Comparison of ENCODE assay signal across 21 mouse cellular contexts in genomic region chr8:94493240-94493639, GRCm38 (mm10). TPM values are rescaled to one million over a fixed set of nuclear protein-coding genes. Genes with fewer than 3 reads are reported as not detected.
DNase-seq lines count a peak whose midpoint lies in the region; ATAC-seq and TF ChIP-seq lines count a peak whose summit lies in the region.
"Had no signal": no experiment of that assay in that cellular context is flagged by ENCODE, and none has a peak within 500 bp of the region (broad histone marks: within the 10 kb centered on the region; RNA-seq: fewer than 3 reads in every experiment).

No protein-coding gene starts in this region.

- no peak overlapping the region for H3K27ac ChIP-seq in embryonic facial prominence, embryonic 14.5 days (replicated peaks; ENCODE audit: low read depth, low read length)
- H3K27ac ChIP-seq in embryonic facial prominence, embryonic 10.5 days (replicated peaks), result no peak overlapping the region
- H3K27ac ChIP-seq in midbrain, postnatal 0 days (ENCODE audit: low read depth, low read length), result no peak overlapping the region
- no peak overlapping the region for H3K27ac ChIP-seq in midbrain, embryonic 11.5 days (ENCODE audit: low read depth, low read length)
- no peak overlapping the region for H3K27ac ChIP-seq in stomach, postnatal 0 days (replicated peaks)
- H3K27ac ChIP-seq: forebrain, embryonic 12.5 days; heart, embryonic 15.5 days; left cerebral cortex, adult 2 months; limb, embryonic 10.5 days had no signal

- H3K4me3 ChIP-seq in embryonic facial prominence, embryonic 14.5 days (ENCODE audit: low read depth, low read length), result no peak overlapping the region
- H3K4me3 ChIP-seq in embryonic facial prominence, embryonic 10.5 days, result no peak overlapping the region
- H3K4me3 ChIP-seq in midbrain, postnatal 0 days (ENCODE audit: low read depth, low read length), result no peak overlapping the region
- H3K4me3 ChIP-seq in midbrain, embryonic 11.5 days (ENCODE audit: low read depth, low read length), result no peak overlapping the region
- no peak overlapping the region for H3K4me3 ChIP-seq in stomach, postnatal 0 days (ENCODE audit: low read depth, low read length)
- H3K4me3 ChIP-seq: forebrain, embryonic 12.5 days; heart, embryonic 15.5 days; left cerebral cortex, adult 2 months; limb, embryonic 10.5 days; myocyte had no signal

- no peaks in the 10 kb centered on the region for H3K4me1 ChIP-seq in embryonic facial prominence, embryonic 14.5 days (ENCODE audit: control insufficient read depth, insufficient read depth, low read length)
- H3K4me1 ChIP-seq in embryonic facial prominence, embryonic 10.5 days, result peaks cover 13% of the 10 kb centered on the region
- no peaks in the 10 kb centered on the region for H3K4me1 ChIP-seq in midbrain, postnatal 0 days (ENCODE audit: insufficient read depth, low read length)
- peaks cover 2% of the 10 kb centered on the region; the same call in 1 of the 2 replicates for H3K4me1 ChIP-seq in midbrain, embryonic 11.5 days (ENCODE audit: control insufficient read depth, insufficient read depth, low read length)
- no peaks in the 10 kb centered on the region for H3K4me1 ChIP-seq in stomach, postnatal 0 days (replicated peaks; ENCODE audit: control insufficient read depth, insufficient read depth)

- no peak for ATAC-seq in embryonic facial prominence, embryonic 14.5 days (ENCODE audit: low read depth)
- ATAC-seq in midbrain, postnatal 0 days (ENCODE audit: low FRiP score), result no peak
- no peak for ATAC-seq in midbrain, embryonic 11.5 days (ENCODE audit: low FRiP score)
- no peak for ATAC-seq in stomach, postnatal 0 days (ENCODE audit: low FRiP score, low TSS enrichment)

- H3K9ac ChIP-seq in embryonic facial prominence, embryonic 14.5 days (ENCODE audit: low read depth, low read length), result peak overlapping the region; percentile 40; the same call in 1 of the 2 replicates
- H3K9ac ChIP-seq in midbrain, postnatal 0 days (replicated peaks; ENCODE audit: low read length, poor library complexity, severe bottlenecking), result no peak overlapping the region
- H3K9ac ChIP-seq in midbrain, embryonic 11.5 days (ENCODE audit: low read length), result no peak overlapping the region
- H3K9ac ChIP-seq in stomach, postnatal 0 days (ENCODE audit: low read length), result no peak overlapping the region
- H3K9ac ChIP-seq: heart, embryonic 15.5 days had no signal

- DNase-seq in embryonic facial prominence, embryonic 14.5 days (ENCODE audit: low spot score), result no peak
- no peak for DNase-seq in embryonic facial prominence, embryonic 10.5 days (ENCODE audit: low spot score)
- peak; percentile 43 for DNase-seq in midbrain, postnatal 0 days (ENCODE audit: low spot score)
- DNase-seq in midbrain, embryonic 11.5 days (ENCODE audit: low spot score, missing footprints), result no peak
- DNase-seq in adipocyte (ENCODE audit: low spot score), result peak; percentile 45
- no peak for DNase-seq in stomach, postnatal 0 days (ENCODE audit: low spot score)
- no peak for DNase-seq in adrenal gland, adult 8-10 months
- DNase-seq in heart, postnatal 36 days, result no peak
- DNase-seq: cerebellum, adult 9-11 months; gastrocnemius, postnatal 36 days; kidney, adult 8-10 months; kidney, postnatal 25 days; lung, adult 18-20 months; lung, postnatal 36 days; right cerebral cortex, postnatal 25 days had no signal

- WGBS in embryonic facial prominence, embryonic 14.5 days, result 64% methylated on average over 1 of the region's 1 CpGs
- 41% methylated on average over 1 of the region's 1 CpGs for WGBS in embryonic facial prominence, embryonic 10.5 days
- WGBS in midbrain, postnatal 0 days, result 54% methylated on average over 1 of the region's 1 CpGs
- 56% methylated on average over 1 of the region's 1 CpGs for WGBS in midbrain, embryonic 11.5 days
- 41% methylated on average over 1 of the region's 1 CpGs for WGBS in stomach, postnatal 0 days

- H3K4me2 ChIP-seq in embryonic facial prominence, embryonic 14.5 days (ENCODE audit: low read depth, low read length), result no peak overlapping the region
- no peak overlapping the region for H3K4me2 ChIP-seq in midbrain, postnatal 0 days (ENCODE audit: low read depth, low read length, poor library complexity, severe bottlenecking)
- H3K4me2 ChIP-seq in midbrain, embryonic 11.5 days, result no peak overlapping the region
- H3K4me2 ChIP-seq in stomach, postnatal 0 days (replicated peaks; ENCODE audit: low read depth), result no peak overlapping the region

- H3K36me3 ChIP-seq in embryonic facial prominence, embryonic 14.5 days (ENCODE audit: control insufficient read depth, insufficient read depth, low read length), result no peaks in the 10 kb centered on the region
- H3K36me3 ChIP-seq in embryonic facial prominence, embryonic 10.5 days (replicated peaks), result no peaks in the 10 kb centered on the region
- H3K36me3 ChIP-seq in midbrain, postnatal 0 days (ENCODE audit: insufficient read depth, low read length), result no peaks in the 10 kb centered on the region
- no peaks in the 10 kb centered on the region for H3K36me3 ChIP-seq in midbrain, embryonic 11.5 days (ENCODE audit: control insufficient read depth, insufficient read depth, low read length)
- no peaks in the 10 kb centered on the region for H3K36me3 ChIP-seq in stomach, postnatal 0 days (ENCODE audit: control insufficient read depth, insufficient read depth, low read length)
- H3K36me3 ChIP-seq: forebrain, embryonic 12.5 days; heart, embryonic 15.5 days; limb, embryonic 10.5 days had no signal

- no peak for TF ChIP-seq EP300 in stomach, postnatal 0 days (optimal IDR thresholded peaks at IDR 0.05)

- intact Hi-C loops in heart, postnatal 36 days (cut with DNase I), result loop anchor here (5.0 kb wide), 1 partner anchor 61 kb away; the partner anchor contains the start of gene Nlrc5

- H3K9me3 ChIP-seq in embryonic facial prominence, embryonic 14.5 days (ENCODE audit: control insufficient read depth, low read length), result no peaks in the 10 kb centered on the region
- H3K9me3 ChIP-seq in embryonic facial prominence, embryonic 10.5 days, result no peaks in the 10 kb centered on the region
- H3K9me3 ChIP-seq in midbrain, postnatal 0 days (ENCODE audit: low read length), result no peaks in the 10 kb centered on the region
- H3K9me3 ChIP-seq in midbrain, embryonic 11.5 days (ENCODE audit: control insufficient read depth, low read length), result no peaks in the 10 kb centered on the region
- no peaks in the 10 kb centered on the region for H3K9me3 ChIP-seq in stomach, postnatal 0 days (ENCODE audit: control insufficient read depth, low read length)
- H3K9me3 ChIP-seq: forebrain, embryonic 12.5 days; heart, embryonic 15.5 days; limb, embryonic 10.5 days had no signal

- no peaks in the 10 kb centered on the region for H3K27me3 ChIP-seq in embryonic facial prominence, embryonic 14.5 days (replicated peaks; ENCODE audit: control insufficient read depth, insufficient read depth, low read length)
- H3K27me3 ChIP-seq in embryonic facial prominence, embryonic 10.5 days (replicated peaks; ENCODE audit: low read depth, poor library complexity, severe bottlenecking), result 0 out of 2 replicates have a peak, but pooled peaks cover 4% of the 10 kb centered on the region
- no peaks in the 10 kb centered on the region; the same call in 1 of the 2 replicates for H3K27me3 ChIP-seq in midbrain, postnatal 0 days (ENCODE audit: insufficient read depth, low read length)
- no peaks in the 10 kb centered on the region; the same call in 1 of the 2 replicates for H3K27me3 ChIP-seq in midbrain, embryonic 11.5 days (ENCODE audit: control insufficient read depth, insufficient read depth, low read length)
- no peaks in the 10 kb centered on the region for H3K27me3 ChIP-seq in stomach, postnatal 0 days (ENCODE audit: control insufficient read depth, insufficient read depth, low read length)

- TF ChIP-seq CTCF in midbrain, postnatal 0 days (IDR thresholded peaks at IDR 0.05), result peak; percentile 36; the same call in 1 of the 2 replicates
- peak; percentile 30 for TF ChIP-seq CTCF in stomach, postnatal 0 days (IDR thresholded peaks at IDR 0.05; ENCODE audit: low read depth)

RNA-seq across cellular contexts. Expression of gene Cpne2, which starts 39.5 kb away (rescaled TPM):
- polyA plus RNA-seq in embryonic facial prominence, embryonic 14.5 days (2014; fragmentation: Nextera tagmentation; extraction: Ambion mirVana), result 12.4 and 13.8 TPM in 2 replicates
- polyA plus RNA-seq in embryonic facial prominence, embryonic 10.5 days (2016; fragmentation: Nextera tagmentation; extraction: Ambion mirVana), result 9.1 and 9.9 TPM in 2 replicates
- 42.4 and 46.3 TPM in 2 replicates for total RNA-seq in midbrain, postnatal 0 days (2014; rRNA removed)
- polyA plus RNA-seq in midbrain, postnatal 0 days (2015; fragmentation: Nextera tagmentation; extraction: Ambion mirVana), result 34.3 and 43.3 TPM in 2 replicates
- polyA plus RNA-seq in midbrain, embryonic 11.5 days (2014; fragmentation: Nextera tagmentation; extraction: Ambion mirVana), result 11.1 and 12.4 TPM in 2 replicates
- polyA plus RNA-seq in stomach, postnatal 0 days (2015; fragmentation: Nextera tagmentation; extraction: Ambion mirVana), result 6.2 and 7.9 TPM in 2 replicates
- total RNA-seq in adrenal gland, adult 8-10 months (2022), result 10 to 100 TPM; 15.9 to 29.0 (median 22.4) TPM
- total RNA-seq in heart, postnatal 36 days (2021), result 1 to 10 TPM; 3.6 to 4.2 TPM

RNA-seq across cellular contexts. Expression of gene Nlrc5, which starts 59.1 kb away (rescaled TPM):
- 0.39 and 0.42 TPM in 2 replicates for polyA plus RNA-seq in embryonic facial prominence, embryonic 14.5 days (2014; fragmentation: Nextera tagmentation; extraction: Ambion mirVana)
- 0.06 TPM in 1 of 2 replicates, not detected in the other for polyA plus RNA-seq in embryonic facial prominence, embryonic 10.5 days (2016; fragmentation: Nextera tagmentation; extraction: Ambion mirVana)
- 0.22 and 1.7 TPM in 2 replicates for total RNA-seq in midbrain, postnatal 0 days (2014; rRNA removed)
- 0.56 and 0.63 TPM in 2 replicates for polyA plus RNA-seq in midbrain, postnatal 0 days (2015; fragmentation: Nextera tagmentation; extraction: Ambion mirVana)
- 0.23 TPM in 1 of 2 replicates, not detected in the other for polyA plus RNA-seq in midbrain, embryonic 11.5 days (2014; fragmentation: Nextera tagmentation; extraction: Ambion mirVana)
- 0.44 and 0.62 TPM in 2 replicates for polyA plus RNA-seq in stomach, postnatal 0 days (2015; fragmentation: Nextera tagmentation; extraction: Ambion mirVana)
- total RNA-seq in adrenal gland, adult 8-10 months (2022), result 10 to 100 TPM in 2 of 4 experiments, 1 to 10 TPM in 2; 5.3 to 15.3 (median 9.0) TPM
- total RNA-seq in heart, postnatal 36 days (2021), result 1 to 10 TPM; 1.2 to 2.0 TPM
- polyA plus RNA-seq: limb, embryonic 10.5 days; liver, embryonic 11.5 days had no signal

Comparison
In these comparisons a context has a peak if more than half of its experiments do, and no peak if none do; other contexts are left out.
1. DNase-seq: peak in midbrain, postnatal 0 days (single experiment) and adipocyte (single experiment); none in embryonic facial prominence, embryonic 14.5 days (single experiment), embryonic facial prominence, embryonic 10.5 days (single experiment), midbrain, embryonic 11.5 days (single experiment), stomach, postnatal 0 days (single experiment), adrenal gland, adult 8-10 months (single experiment) and heart, postnatal 36 days (0 of 2).